Mouse (Mus musculus): ENCODE data around the gene Slc4a2. TPM values are rescaled to one million over a fixed set of nuclear protein-coding genes. Genes with fewer than 3 reads are reported as not detected.
A peak's percentile ranks its signal among the peaks of the same experiment; 100 is the strongest.

The Slc4a2 gene
- total and polyA plus RNA-seq, 3 experiments = 22.4 to 37.9 (median 25.9) TPM

GRCm38 (mm10) chr5:24408651-24409050 is 15.0 kb upstream of the Slc4a2 start:
- Histone ChIP-seq H3K4me1 (ENCODE audit: control insufficient read depth, insufficient read depth, low read length) (no peaks in the 10 kb centered on the region; the same call in 1 of the 2 replicates), H3K9ac (ENCODE audit: low read depth, low read length) (no peak overlapping the region), H3K36me3 (ENCODE audit: control insufficient read depth, insufficient read depth, low read length) (no peaks in the 10 kb centered on the region), H3K27me3 (ENCODE audit: control insufficient read depth, insufficient read depth, low read length) (no peaks in the 10 kb centered on the region), H3K27ac (no peak overlapping the region), H3K4me3 (no peak overlapping the region), H3K79me2 (replicated peaks; ENCODE audit: control insufficient read depth, insufficient read depth, low read length) (no peaks in the 10 kb centered on the region)
- no peak for TF ChIP-seq POLR2A (IDR thresholded peaks at IDR 0.05; ENCODE audit: insufficient read depth, low read depth, low read length)
- 68% methylated on average over 13 of the region's 13 CpGs for WGBS
- no peak for DNase-seq
- intact Hi-C loops (cut with DNase I) = no loop called here

DNA sequence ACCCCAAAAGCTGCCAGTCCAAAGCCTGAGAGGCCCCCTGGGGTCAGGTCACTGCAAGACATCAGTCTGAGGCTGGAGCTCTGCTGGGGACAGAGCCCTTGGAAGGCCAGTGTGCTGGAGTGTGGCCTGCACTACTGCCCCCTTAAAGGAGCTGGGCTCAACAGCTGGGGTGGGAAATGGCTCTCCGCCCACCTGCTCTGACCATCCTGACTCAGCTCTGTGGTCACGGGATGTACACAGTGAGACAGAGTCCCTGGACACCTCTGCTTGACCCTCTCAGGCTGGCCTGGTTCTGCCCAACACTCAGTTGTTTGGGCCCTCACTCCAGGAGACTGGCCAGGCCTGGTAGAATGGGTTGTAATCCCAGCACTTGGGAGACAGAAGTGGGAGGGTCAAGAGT is 14.2 kb upstream of the Slc4a2 start:
- H3K36me3 ChIP-seq (ENCODE audit: control insufficient read depth, insufficient read depth, low read length) = no peaks in the 10 kb centered on the region
- H3K27ac ChIP-seq = no peak overlapping the region
- H3K9ac ChIP-seq (ENCODE audit: low read depth, low read length) = no peak overlapping the region
- no peaks in the 10 kb centered on the region for H3K79me2 ChIP-seq (replicated peaks; ENCODE audit: control insufficient read depth, insufficient read depth, low read length)
- H3K4me1 ChIP-seq (ENCODE audit: control insufficient read depth, insufficient read depth, low read length) = no peaks in the 10 kb centered on the region; the same call in 1 of the 2 replicates
- intact Hi-C loops (cut with DNase I) = no loop called here
- TF ChIP-seq CTCF (IDR thresholded peaks at IDR 0.05) = no peak
- TF ChIP-seq EP300 (IDR thresholded peaks at IDR 0.05; ENCODE audit: insufficient read depth, low read depth, low read length) = no peak
- TF ChIP-seq POLR2A (IDR thresholded peaks at IDR 0.05; ENCODE audit: insufficient read depth, low read depth, low read length) = no peak
- WGBS = 72% methylated on average over 2 of the region's 2 CpGs
- no peak overlapping the region for H3K4me3 ChIP-seq
- no peaks in the 10 kb centered on the region for H3K27me3 ChIP-seq (ENCODE audit: control insufficient read depth, insufficient read depth, low read length)
- no peak for DNase-seq

- TF ChIP-seq POLR2A (IDR thresholded peaks at IDR 0.05; ENCODE audit: insufficient read depth, low read depth, low read length) (no peak), CTCF (IDR thresholded peaks at IDR 0.05) (no peak), EP300 (IDR thresholded peaks at IDR 0.05; ENCODE audit: insufficient read depth, low read depth, low read length) (no peak)
- Histone ChIP-seq H3K4me1 (ENCODE audit: control insufficient read depth, insufficient read depth, low read length) (peaks cover 1% of the 10 kb centered on the region), H3K27me3 (ENCODE audit: control insufficient read depth, insufficient read depth, low read length) (no peaks in the 10 kb centered on the region), H3K4me3 (no peak overlapping the region), H3K79me2 (replicated peaks; ENCODE audit: control insufficient read depth, insufficient read depth, low read length) (no peaks in the 10 kb centered on the region), H3K9ac (ENCODE audit: low read depth, low read length) (no peak overlapping the region), H3K36me3 (ENCODE audit: control insufficient read depth, insufficient read depth, low read length) (no peaks in the 10 kb centered on the region), H3K27ac (no peak overlapping the region)
- no peak for DNase-seq
- intact Hi-C loops (cut with DNase I) = no loop called here
- WGBS = 82% methylated on average over 2 of the region's 2 CpGs
Observed at GRCm38 (mm10) chr5:24412063-24412462, 11.6 kb upstream of the Slc4a2 start.

- DNase-seq = no peak
- intact Hi-C loops (cut with DNase I) = no loop called here
- no peak for TF ChIP-seq POLR2A (IDR thresholded peaks at IDR 0.05; ENCODE audit: insufficient read depth, low read depth, low read length)
- no peak for TF ChIP-seq EP300 (IDR thresholded peaks at IDR 0.05; ENCODE audit: insufficient read depth, low read depth, low read length)
- no peak for TF ChIP-seq CTCF (IDR thresholded peaks at IDR 0.05)
- 37% methylated on average over 11 of the region's 11 CpGs for WGBS
- no peak within 1 kb of the TSS for H3K27ac ChIP-seq
- peaks cover 1% of the 10 kb centered on the region for H3K4me1 ChIP-seq (ENCODE audit: control insufficient read depth, insufficient read depth, low read length)
- no peaks in the 10 kb centered on the region for H3K79me2 ChIP-seq (replicated peaks; ENCODE audit: control insufficient read depth, insufficient read depth, low read length)
- no peak within 1 kb of the TSS for H3K9ac ChIP-seq (ENCODE audit: low read depth, low read length)
- H3K4me3 ChIP-seq = no peak within 1 kb of the TSS
- no peaks in the 10 kb centered on the region for H3K36me3 ChIP-seq (ENCODE audit: control insufficient read depth, insufficient read depth, low read length)
- H3K27me3 ChIP-seq (ENCODE audit: control insufficient read depth, insufficient read depth, low read length) = no peaks in the 10 kb centered on the region
Observed at GRCm38 (mm10) chr5:24413042-24413693, 10.5 kb upstream of the Slc4a2 start, which contains the start of gene Asic3. Gene Asic3, plus strand, starts transcription at chr5:24413392.

DNA sequence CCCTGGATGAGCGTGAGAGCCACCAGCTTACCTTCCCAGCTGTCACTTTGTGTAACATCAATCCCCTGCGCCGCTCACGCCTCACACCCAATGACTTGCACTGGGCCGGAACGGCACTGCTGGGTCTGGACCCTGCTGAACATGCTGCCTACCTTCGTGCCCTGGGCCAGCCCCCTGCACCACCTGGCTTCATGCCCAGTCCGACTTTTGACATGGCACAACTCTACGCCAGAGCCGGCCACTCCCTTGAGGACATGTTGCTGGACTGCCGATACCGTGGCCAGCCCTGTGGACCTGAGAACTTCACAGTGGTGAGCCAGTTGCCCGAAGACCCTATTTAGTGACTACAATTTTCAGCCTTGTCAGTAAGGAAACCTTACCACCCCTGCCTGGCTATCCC is 9.7 kb upstream of the Slc4a2 start:
- H3K4me3 ChIP-seq = no peak overlapping the region
- TF ChIP-seq POLR2A (IDR thresholded peaks at IDR 0.05; ENCODE audit: insufficient read depth, low read depth, low read length) (no peak), CTCF (IDR thresholded peaks at IDR 0.05) (no peak), EP300 (IDR thresholded peaks at IDR 0.05; ENCODE audit: insufficient read depth, low read depth, low read length) (no peak)
- H3K27ac ChIP-seq = no peak overlapping the region
- H3K9ac ChIP-seq (ENCODE audit: low read depth, low read length) = no peak overlapping the region
- H3K4me1 ChIP-seq (ENCODE audit: control insufficient read depth, insufficient read depth, low read length) = peaks cover 1% of the 10 kb centered on the region
- DNase-seq = no peak
- no peaks in the 10 kb centered on the region for H3K27me3 ChIP-seq (ENCODE audit: control insufficient read depth, insufficient read depth, low read length)
- no peaks in the 10 kb centered on the region for H3K36me3 ChIP-seq (ENCODE audit: control insufficient read depth, insufficient read depth, low read length)
- intact Hi-C loops (cut with DNase I) = no loop called here
- 83% methylated on average over 13 of the region's 13 CpGs for WGBS
- no peaks in the 10 kb centered on the region for H3K79me2 ChIP-seq (replicated peaks; ENCODE audit: control insufficient read depth, insufficient read depth, low read length)

DNA sequence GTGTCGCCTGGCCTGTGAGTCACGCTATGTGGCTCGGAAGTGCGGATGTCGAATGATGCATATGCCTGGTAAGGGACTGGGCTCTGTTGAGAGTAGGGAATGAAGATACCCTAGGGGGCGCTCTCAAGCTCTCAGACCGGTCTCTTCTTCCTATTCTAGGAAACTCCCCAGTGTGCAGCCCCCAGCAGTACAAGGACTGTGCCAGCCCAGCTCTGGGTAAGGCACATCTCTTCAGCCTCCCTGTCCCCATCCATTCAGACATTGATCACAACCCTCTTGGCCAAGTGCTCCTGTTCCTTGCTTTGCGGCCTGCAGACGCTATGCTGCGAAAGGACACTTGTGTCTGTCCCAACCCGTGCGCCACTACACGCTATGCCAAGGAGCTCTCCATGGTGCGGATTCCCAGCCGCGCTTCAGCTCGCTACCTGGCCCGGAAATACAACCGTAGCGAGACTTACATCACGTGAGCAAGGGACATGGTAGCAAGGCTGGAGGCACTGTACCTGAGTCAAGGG is 7.4 kb upstream of the Slc4a2 start:
- Histone ChIP-seq H3K36me3 (ENCODE audit: control insufficient read depth, insufficient read depth, low read length) (no peaks in the 10 kb centered on the region), H3K27ac (no peak overlapping the region), H3K27me3 (ENCODE audit: control insufficient read depth, insufficient read depth, low read length) (no peaks in the 10 kb centered on the region), H3K9ac (ENCODE audit: low read depth, low read length) (no peak overlapping the region), H3K79me2 (replicated peaks; ENCODE audit: control insufficient read depth, insufficient read depth, low read length) (no peaks in the 10 kb centered on the region), H3K4me3 (no peak overlapping the region), H3K4me1 (ENCODE audit: control insufficient read depth, insufficient read depth, low read length) (peaks cover 1% of the 10 kb centered on the region; the same call in 1 of the 2 replicates)
- TF ChIP-seq EP300 (IDR thresholded peaks at IDR 0.05; ENCODE audit: insufficient read depth, low read depth, low read length) (peak; percentile 49; the same call in 1 of the 2 replicates), CTCF (IDR thresholded peaks at IDR 0.05) (peak; percentile 88), POLR2A (IDR thresholded peaks at IDR 0.05; ENCODE audit: insufficient read depth, low read depth, low read length) (no peak)
- 3% methylated on average over 21 of the region's 21 CpGs for WGBS
- intact Hi-C loops (cut with DNase I) = loop anchor here (1.0 to 5.0 kb wide), 2 partner anchors 54 to 71 kb away; no protein-coding TSS in a partner anchor
- DNase-seq = peak; percentile 62 to 65
